Mouse (Mus musculus): ENCODE results near the gene Rnf212b. TPM values are rescaled to one million over a fixed set of nuclear protein-coding genes. Genes with fewer than 3 reads are reported as not detected.
"Not testable (repeated sequence)": the region's sequence is repeated elsewhere in the genome, so short reads cannot be mapped to it uniquely, and the experiment has no call there.

The Rnf212b gene
- total RNA-seq (2012; rRNA removed) = 1.5 and 1.9 TPM in 2 replicates

- H3K4me1 ChIP-seq (ENCODE audit: control insufficient read depth in 2 of 2, insufficient read depth in 2 of 2, low read length in 2 of 2, poor library complexity in 1 of 2) = no peaks in the 10 kb centered on the region
- no peaks in the 10 kb centered on the region for H3K9me3 ChIP-seq (ENCODE audit: control insufficient read depth, insufficient read depth, low read depth, low read length)
- H3K36me3 ChIP-seq (ENCODE audit: control insufficient read depth, insufficient read depth, low read length, poor library complexity, severe bottlenecking) = no peaks in the 10 kb centered on the region
- no peak within 1 kb of the TSS for H3K27ac ChIP-seq (ENCODE audit: insufficient read depth, low read depth, low read length, poor library complexity, severe bottlenecking)
- TF ChIP-seq ZNF384 (IDR thresholded peaks at IDR 0.05; ENCODE audit: low read depth, low read length) (no peak), CHD2 (IDR thresholded peaks at IDR 0.05; ENCODE audit: low read depth, low read length) (no peak), ZC3H11A (IDR thresholded peaks at IDR 0.05; ENCODE audit: borderline replicate concordance, low read depth, low read length) (no peak), MAFK (IDR thresholded peaks at IDR 0.05; ENCODE audit: insufficient read depth, low read depth, low read length) (no peak), HCFC1 (IDR thresholded peaks at IDR 0.05; ENCODE audit: borderline replicate concordance, insufficient read depth, low read length) (no peak)
- in situ Hi-C loops (cut with MboI; ENCODE audit: low sequenced_read_pairs in 2 of 2, unreplicated experiment in 2 of 2) = no loop called here
- DNase-seq (ENCODE audit: low read depth, low spot score) = peak; percentile 58
- no peak within 1 kb of the TSS for H3K9ac ChIP-seq (ENCODE audit: insufficient read depth, low read depth, low read length, poor library complexity, severe bottlenecking)
- H3K4me3 ChIP-seq (ENCODE audit: insufficient read depth in 1 of 2, low read depth in 1 of 2, low read length in 2 of 2, poor library complexity in 1 of 2, severe bottlenecking in 1 of 2) = peak within 1 kb of the TSS; percentile 4 to 39; a peak in 2 of 4 replicates
Measured at GRCm38 (mm10) chr14:54813991-54814390, at the start of gene Rnf212b. Rnf212b (plus strand) TSS chr14:54814141.

GRCm38 (mm10) chr14:54766937-54767336, 47.0 kb upstream of the Rnf212b start:
- H3K4me1 ChIP-seq (ENCODE audit: control insufficient read depth in 2 of 2, insufficient read depth in 2 of 2, low read length in 2 of 2, poor library complexity in 1 of 2); H3K9ac ChIP-seq (ENCODE audit: insufficient read depth, low read depth, low read length, poor library complexity, severe bottlenecking); H3K36me3 ChIP-seq (ENCODE audit: control insufficient read depth, insufficient read depth, low read length, poor library complexity, severe bottlenecking); DNase-seq (ENCODE audit: low read depth, low spot score); H3K4me3 ChIP-seq (ENCODE audit: insufficient read depth in 1 of 2, low read depth in 1 of 2, low read length in 2 of 2, poor library complexity in 1 of 2, severe bottlenecking in 1 of 2); H3K9me3 ChIP-seq (ENCODE audit: control insufficient read depth, insufficient read depth, low read depth, low read length); H3K27ac ChIP-seq (ENCODE audit: insufficient read depth, low read depth, low read length, poor library complexity, severe bottlenecking); in situ Hi-C loops (cut with MboI; ENCODE audit: low sequenced_read_pairs in 2 of 2, unreplicated experiment in 2 of 2): not testable (repeated sequence)

GRCm38 (mm10) chr14:54768314-54769067, 45.5 kb upstream of the Rnf212b start:
- no peak overlapping the region for H3K4me3 ChIP-seq (ENCODE audit: insufficient read depth in 1 of 2, low read depth in 1 of 2, low read length in 2 of 2, poor library complexity in 1 of 2, severe bottlenecking in 1 of 2)
- in situ Hi-C loops (cut with MboI; ENCODE audit: low sequenced_read_pairs in 2 of 2, unreplicated experiment in 2 of 2) = no loop called here

DNA sequence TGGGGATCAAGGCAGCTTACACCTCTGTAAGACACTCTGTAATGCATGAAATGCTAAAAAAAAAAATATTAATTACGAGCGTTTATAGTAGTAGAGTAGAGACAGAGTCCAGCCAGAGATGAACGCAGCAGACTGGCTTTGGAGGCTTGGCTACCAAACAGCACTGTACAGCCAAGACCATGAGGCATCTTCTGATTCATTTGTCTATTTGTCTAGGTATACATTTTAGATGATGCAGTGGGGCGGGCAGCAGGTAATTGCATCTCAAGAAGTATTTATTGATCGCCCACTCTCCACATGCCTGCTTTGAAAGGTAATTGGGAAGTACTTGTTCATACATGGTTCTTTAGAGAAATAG, 44.9 kb upstream of the Rnf212b start:
- DNase-seq (ENCODE audit: low read depth, low spot score) = no peak
- in situ Hi-C loops (cut with MboI; ENCODE audit: low sequenced_read_pairs in 2 of 2, unreplicated experiment in 2 of 2) = no loop called here
- Histone ChIP-seq H3K9ac (ENCODE audit: insufficient read depth, low read depth, low read length, poor library complexity, severe bottlenecking) (no peak overlapping the region), H3K4me3 (ENCODE audit: insufficient read depth in 1 of 2, low read depth in 1 of 2, low read length in 2 of 2, poor library complexity in 1 of 2, severe bottlenecking in 1 of 2) (no peak overlapping the region), H3K4me1 (ENCODE audit: control insufficient read depth in 2 of 2, insufficient read depth in 2 of 2, low read length in 2 of 2, poor library complexity in 1 of 2) (no peaks in the 10 kb centered on the region), H3K27ac (ENCODE audit: insufficient read depth, low read depth, low read length, poor library complexity, severe bottlenecking) (no peak overlapping the region), H3K9me3 (ENCODE audit: control insufficient read depth, insufficient read depth, low read depth, low read length) (no peaks in the 10 kb centered on the region), H3K36me3 (ENCODE audit: control insufficient read depth, insufficient read depth, low read length, poor library complexity, severe bottlenecking) (no peaks in the 10 kb centered on the region)
- no peak for TF ChIP-seq ZC3H11A (IDR thresholded peaks at IDR 0.05; ENCODE audit: borderline replicate concordance, low read depth, low read length)
- TF ChIP-seq ZNF384 (IDR thresholded peaks at IDR 0.05; ENCODE audit: low read depth, low read length) = no peak
- TF ChIP-seq CHD2 (IDR thresholded peaks at IDR 0.05; ENCODE audit: low read depth, low read length) = no peak
- no peak for TF ChIP-seq HCFC1 (IDR thresholded peaks at IDR 0.05; ENCODE audit: borderline replicate concordance, insufficient read depth, low read length)
- TF ChIP-seq MAFK (IDR thresholded peaks at IDR 0.05; ENCODE audit: insufficient read depth, low read depth, low read length) = no peak

More at GRCm38 (mm10) chr14:54768314-54769067, 45.5 kb upstream of the Rnf212b start:
- H3K9ac ChIP-seq (ENCODE audit: insufficient read depth, low read depth, low read length, poor library complexity, severe bottlenecking) = no peak overlapping the region
- H3K27ac ChIP-seq (ENCODE audit: insufficient read depth, low read depth, low read length, poor library complexity, severe bottlenecking) = no peak overlapping the region
- H3K4me1 ChIP-seq (ENCODE audit: control insufficient read depth in 2 of 2, insufficient read depth in 2 of 2, low read length in 2 of 2, poor library complexity in 1 of 2) = no peaks in the 10 kb centered on the region
- H3K36me3 ChIP-seq (ENCODE audit: control insufficient read depth, insufficient read depth, low read length, poor library complexity, severe bottlenecking) = no peaks in the 10 kb centered on the region
- no peak for DNase-seq (ENCODE audit: low read depth, low spot score)
- TF ChIP-seq ZC3H11A (IDR thresholded peaks at IDR 0.05; ENCODE audit: borderline replicate concordance, low read depth, low read length) (no peak), CHD2 (IDR thresholded peaks at IDR 0.05; ENCODE audit: low read depth, low read length) (no peak), MAFK (IDR thresholded peaks at IDR 0.05; ENCODE audit: insufficient read depth, low read depth, low read length) (no peak), HCFC1 (IDR thresholded peaks at IDR 0.05; ENCODE audit: borderline replicate concordance, insufficient read depth, low read length) (no peak), ZNF384 (IDR thresholded peaks at IDR 0.05; ENCODE audit: low read depth, low read length) (no peak)
- H3K9me3 ChIP-seq (ENCODE audit: control insufficient read depth, insufficient read depth, low read depth, low read length) = no peaks in the 10 kb centered on the region

DNA sequence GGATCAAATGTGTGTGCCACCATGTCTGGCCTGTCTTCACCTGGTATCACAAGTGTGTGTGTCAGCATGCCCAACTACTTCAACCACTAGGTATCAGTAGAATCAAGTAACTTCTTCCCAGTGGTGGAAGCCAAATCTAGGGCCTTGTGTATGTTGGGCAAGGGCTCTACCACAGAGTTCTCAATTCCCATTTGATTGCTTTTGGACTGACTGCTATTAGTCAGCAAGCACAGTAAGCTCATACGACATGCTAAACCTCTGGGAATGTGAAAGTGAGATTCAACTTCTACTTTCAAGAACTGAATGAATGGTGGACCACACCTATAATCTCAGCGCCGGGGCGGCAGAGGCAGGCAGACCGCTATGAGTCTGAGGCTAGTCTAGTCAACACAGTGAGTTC, 43.6 kb upstream of the Rnf212b start:
- no peak overlapping the region for H3K9ac ChIP-seq (ENCODE audit: insufficient read depth, low read depth, low read length, poor library complexity, severe bottlenecking)
- no peaks in the 10 kb centered on the region for H3K9me3 ChIP-seq (ENCODE audit: control insufficient read depth, insufficient read depth, low read depth, low read length)
- DNase-seq (ENCODE audit: low read depth, low spot score) = no peak
- in situ Hi-C loops (cut with MboI; ENCODE audit: low sequenced_read_pairs in 2 of 2, unreplicated experiment in 2 of 2) = no loop called here
- H3K4me1 ChIP-seq (ENCODE audit: control insufficient read depth in 2 of 2, insufficient read depth in 2 of 2, low read length in 2 of 2, poor library complexity in 1 of 2) = no peaks in the 10 kb centered on the region
- H3K36me3 ChIP-seq (ENCODE audit: control insufficient read depth, insufficient read depth, low read length, poor library complexity, severe bottlenecking) = no peaks in the 10 kb centered on the region
- TF ChIP-seq CHD2 (IDR thresholded peaks at IDR 0.05; ENCODE audit: low read depth, low read length) = no peak
- no peak for TF ChIP-seq ZNF384 (IDR thresholded peaks at IDR 0.05; ENCODE audit: low read depth, low read length)
- TF ChIP-seq MAFK (IDR thresholded peaks at IDR 0.05; ENCODE audit: insufficient read depth, low read depth, low read length) = no peak
- no peak for TF ChIP-seq ZC3H11A (IDR thresholded peaks at IDR 0.05; ENCODE audit: borderline replicate concordance, low read depth, low read length)
- no peak for TF ChIP-seq HCFC1 (IDR thresholded peaks at IDR 0.05; ENCODE audit: borderline replicate concordance, insufficient read depth, low read length)
- H3K27ac ChIP-seq (ENCODE audit: insufficient read depth, low read depth, low read length, poor library complexity, severe bottlenecking) = no peak overlapping the region
- no peak overlapping the region for H3K4me3 ChIP-seq (ENCODE audit: insufficient read depth in 1 of 2, low read depth in 1 of 2, low read length in 2 of 2, poor library complexity in 1 of 2, severe bottlenecking in 1 of 2)

All from ES-E14 (cell line).